Mouse (Mus musculus): ENCODE data around the gene Il1b. TPM values are rescaled to one million over a fixed set of nuclear protein-coding genes. Genes with fewer than 3 reads are reported as not detected.
A peak's percentile ranks its signal among the peaks of the same experiment; 100 is the strongest.

Gene Il1b
- total and polyA plus RNA-seq, 3 experiments: 0.12 to 0.26 TPM; not detected in 1

DNA sequence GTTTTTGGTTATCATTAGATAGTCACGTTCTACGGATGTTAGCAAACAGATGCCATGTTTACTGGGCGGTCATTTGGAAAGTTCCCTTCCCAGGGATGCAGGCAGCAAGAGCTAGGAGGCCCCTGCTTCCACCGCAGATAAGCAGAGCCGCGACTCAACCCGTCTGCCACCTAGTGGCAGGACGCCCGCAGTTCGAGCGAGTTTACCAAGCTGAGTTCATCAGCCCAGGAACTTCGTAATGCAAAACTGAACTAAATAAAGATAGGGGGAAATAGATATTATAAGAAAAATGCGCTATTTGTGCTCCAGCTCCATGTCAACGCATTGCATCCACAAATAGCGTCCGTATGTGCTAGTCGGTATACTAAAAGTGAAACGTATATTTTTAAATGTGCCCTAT is 37.5 kb upstream of the Il1b start:
- H3K27me3 ChIP-seq (ENCODE audit: control insufficient read depth in 1 of 2, insufficient read depth in 2 of 2, low read length in 2 of 2): no peaks in the 10 kb centered on the region
- no peak overlapping the region for H3K27ac ChIP-seq (ENCODE audit: control insufficient read depth, low read depth, low read length)
- DNase-seq (ENCODE audit: low read depth, low spot score): peak; percentile 87
- H3K9ac ChIP-seq (ENCODE audit: control insufficient read depth, low read depth, low read length, poor library complexity, severe bottlenecking): peak overlapping the region; percentile 45; the same call in 1 of the 2 replicates
- H3K4me3 ChIP-seq (ENCODE audit: control insufficient read depth in 1 of 2, insufficient read depth in 1 of 2, low read depth in 2 of 2, low read length in 2 of 2): peak overlapping the region; percentile 29 to 76
- H3K79me2 ChIP-seq (ENCODE audit: control insufficient read depth, insufficient read depth, low read length, poor library complexity): no peaks in the 10 kb centered on the region
- no peak for TF ChIP-seq ZMIZ1 (IDR thresholded peaks at IDR 0.05; ENCODE audit: low read depth, low read length)
- TF ChIP-seq TCF12 (IDR thresholded peaks at IDR 0.05; ENCODE audit: low read depth, low read length): no peak
- no peak for TF ChIP-seq USF1 (IDR thresholded peaks at IDR 0.05; ENCODE audit: low read depth, low read length)
- TF ChIP-seq BHLHE40 (IDR thresholded peaks at IDR 0.05; ENCODE audit: borderline replicate concordance, low read depth, low read length): no peak
- peak; percentile 84 for TF ChIP-seq SMC3 (IDR thresholded peaks at IDR 0.05; ENCODE audit: low read depth, low read length)
- peak; percentile 67; the same call in 1 of the 2 replicates for TF ChIP-seq GATA1 (IDR thresholded peaks at IDR 0.05; ENCODE audit: low read depth, low read length)
- TF ChIP-seq RAD21 (IDR thresholded peaks at IDR 0.05; ENCODE audit: low read depth, low read length): peak; percentile 61
- TF ChIP-seq POLR2A (IDR thresholded peaks at IDR 0.05; ENCODE audit: control insufficient read depth in 1 of 2, insufficient read depth in 1 of 2, low read depth in 1 of 2, low read length in 2 of 2, poor library complexity in 1 of 2): no peak
- no peak for TF ChIP-seq MXI1 (IDR thresholded peaks at IDR 0.05; ENCODE audit: low read depth, low read length)
- TF ChIP-seq NELFE (IDR thresholded peaks at IDR 0.05; ENCODE audit: low read depth, low read length): no peak
- no peak for TF ChIP-seq UBTF (IDR thresholded peaks at IDR 0.05; ENCODE audit: borderline replicate concordance, insufficient read depth, low read depth, low read length)
- TF ChIP-seq TBP (IDR thresholded peaks at IDR 0.05; ENCODE audit: low read depth, low read length): no peak
- no peak; the same call in 1 of the 2 replicates for TF ChIP-seq ETS1 (IDR thresholded peaks at IDR 0.05; ENCODE audit: low read depth, low read length)
- peak; percentile 76 to 91 (median 85) for TF ChIP-seq CTCF (IDR thresholded peaks at IDR 0.05 in 2 of 3, conservative IDR thresholded peaks at IDR 0.05 in 1 of 3; ENCODE audit: control insufficient read depth in 1 of 3, insufficient read depth in 1 of 3, low read depth in 2 of 3, low read length in 3 of 3, poor library complexity in 1 of 3, severe bottlenecking in 1 of 3)
- 0 out of 2 replicates have a peak, but pooled peaks have one; percentile 24 for TF ChIP-seq MYC (IDR thresholded peaks at IDR 0.05; ENCODE audit: low read depth, low read length)
- TF ChIP-seq MYB (IDR thresholded peaks at IDR 0.05; ENCODE audit: low read depth, low read length): no peak
- TF ChIP-seq ZKSCAN1 (IDR thresholded peaks at IDR 0.05; ENCODE audit: low read depth, low read length): no peak
- TF ChIP-seq NRF1 (IDR thresholded peaks at IDR 0.05; ENCODE audit: insufficient read depth, low read depth, low read length, poor library complexity, severe bottlenecking): no peak
- TF ChIP-seq EP300 (IDR thresholded peaks at IDR 0.05; ENCODE audit: low read depth in 1 of 2, low read length in 2 of 2): no peak
- TF ChIP-seq ZC3H11A (IDR thresholded peaks at IDR 0.05; ENCODE audit: low read depth, low read length): no peak
- H3K9me3 ChIP-seq (replicated peaks; ENCODE audit: insufficient read depth, low read length): no peaks in the 10 kb centered on the region
- peaks cover 0 to 2% of the 10 kb centered on the region in 2 experiments; a peak in 1 of 4 replicates for H3K4me1 ChIP-seq (ENCODE audit: control insufficient read depth in 1 of 2, insufficient read depth in 2 of 2, low read length in 2 of 2)
- H3K36me3 ChIP-seq (ENCODE audit: control insufficient read depth in 1 of 2, insufficient read depth in 2 of 2, low read length in 2 of 2): peaks cover 0 to 11% of the 10 kb centered on the region in 2 experiments; a peak in 2 of 4 replicates

DNA sequence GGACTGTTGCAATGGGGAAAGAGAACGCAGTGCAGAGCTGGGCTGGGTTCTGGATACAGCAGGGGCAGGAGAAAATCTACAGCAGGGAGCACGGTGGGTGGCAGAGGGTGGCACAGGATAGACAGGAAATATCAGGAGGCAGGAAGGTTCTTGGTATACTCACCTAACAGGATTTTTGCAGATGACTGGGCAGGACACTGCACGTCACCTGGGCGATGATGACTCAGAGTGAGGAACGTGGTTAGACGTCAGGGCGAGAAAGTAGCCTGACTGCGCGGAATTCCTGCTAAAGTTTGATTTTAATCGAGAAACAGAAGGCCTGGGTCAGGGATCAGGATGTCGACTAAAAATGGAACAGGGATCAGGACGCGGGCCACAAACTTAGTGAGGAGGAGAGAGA is 36.7 kb upstream of the Il1b start:
- Histone ChIP-seq H3K4me1 (ENCODE audit: control insufficient read depth in 1 of 2, insufficient read depth in 2 of 2, low read length in 2 of 2) (peaks cover 0 to 3% of the 10 kb centered on the region in 2 experiments; a peak in 2 of 4 replicates), H3K36me3 (ENCODE audit: control insufficient read depth in 1 of 2, insufficient read depth in 2 of 2, low read length in 2 of 2) (peaks cover 0 to 10% of the 10 kb centered on the region in 2 experiments; a peak in 2 of 4 replicates), H3K4me3 (ENCODE audit: control insufficient read depth in 1 of 2, insufficient read depth in 1 of 2, low read depth in 2 of 2, low read length in 2 of 2) (no peak overlapping the region), H3K9ac (ENCODE audit: control insufficient read depth, low read depth, low read length, poor library complexity, severe bottlenecking) (no peak overlapping the region), H3K79me2 (ENCODE audit: control insufficient read depth, insufficient read depth, low read length, poor library complexity) (no peaks in the 10 kb centered on the region), H3K27me3 (ENCODE audit: control insufficient read depth in 1 of 2, insufficient read depth in 2 of 2, low read length in 2 of 2) (no peaks in the 10 kb centered on the region), H3K27ac (ENCODE audit: control insufficient read depth, low read depth, low read length) (no peak overlapping the region), H3K9me3 (replicated peaks; ENCODE audit: insufficient read depth, low read length) (no peaks in the 10 kb centered on the region)
- no peak for DNase-seq (ENCODE audit: low read depth, low spot score)
- TF ChIP-seq ELF1 (IDR thresholded peaks at IDR 0.05; ENCODE audit: low read depth, low read length) (no peak), TBP (IDR thresholded peaks at IDR 0.05; ENCODE audit: low read depth, low read length) (no peak), POLR2AphosphoS5 (IDR thresholded peaks at IDR 0.05; ENCODE audit: borderline replicate concordance, low read depth, low read length) (no peak), ZC3H11A (IDR thresholded peaks at IDR 0.05; ENCODE audit: low read depth, low read length) (no peak), UBTF (IDR thresholded peaks at IDR 0.05; ENCODE audit: borderline replicate concordance, insufficient read depth, low read depth, low read length) (no peak), E2F4 (IDR thresholded peaks at IDR 0.05; ENCODE audit: borderline replicate concordance, low read depth, low read length) (no peak), GATA1 (IDR thresholded peaks at IDR 0.05; ENCODE audit: low read depth, low read length) (no peak), SMC3 (IDR thresholded peaks at IDR 0.05; ENCODE audit: low read depth, low read length) (no peak), RCOR1 (IDR thresholded peaks at IDR 0.05; ENCODE audit: low read depth, low read length) (no peak)

All from MEL (cell line).